Mouse (Mus musculus) embryonic facial prominence, embryonic 11.5 days (tissue): Measurements from ENCODE around the gene Gba. TPM values are rescaled to one million over a fixed set of nuclear protein-coding genes. Genes with fewer than 3 reads are reported as not detected.
"Not testable (repeated sequence)": the region's sequence is repeated elsewhere in the genome, so short reads cannot be mapped to it uniquely, and the experiment has no call there.

Source experiments
- ATAC-seq: fragments of 200-750 bp; cut with Nextera tagmentation; replicated peaks from 2 replicates; pipeline ENCODE4 v1.8.0; 2017; ENCODE audit warnings: low read depth; ENCODE audit not compliant: insufficient number of reproducible peaks, low FRiP score, low TSS enrichment
- DNase-seq: peaks from one replicate; pipeline ENCODE4 v3.0.0-alpha.2; 2015; ENCODE audit warnings: low spot score
- H3K27ac ChIP-seq: fragments of 300-500 bp; sonication (generic); replicated peaks from 2 replicates; pipeline ENCODE4 v1.5.1; 2014; ENCODE audit warnings: mild to moderate bottlenecking, low read depth, low read length, control low read depth
- H3K27me3 ChIP-seq: fragments of 300-500 bp; sonication (generic); 2 replicates; pipeline ENCODE4 v1.6.1; 2014; ENCODE audit warnings: mild to moderate bottlenecking, low read length, moderate library complexity, mixed read lengths; ENCODE audit not compliant: control insufficient read depth, insufficient read depth
- H3K36me3 ChIP-seq: fragments of 300-500 bp; sonication (generic); replicated peaks from 2 replicates; pipeline ENCODE4 v1.6.1; 2014; ENCODE audit warnings: low read depth, mild to moderate bottlenecking, low read length, moderate library complexity, mixed read lengths; ENCODE audit not compliant: control insufficient read depth, insufficient read depth
- H3K4me1 ChIP-seq: fragments of 300-500 bp; sonication (generic); 2 replicates; pipeline ENCODE4 v1.6.1; 2014; ENCODE audit warnings: low read length, mixed read lengths; ENCODE audit not compliant: control insufficient read depth, insufficient read depth
- H3K4me2 ChIP-seq: fragments of 300-500 bp; sonication (generic); 2 replicates; pipeline ENCODE4 v1.6.1; 2014; ENCODE audit warnings: low read depth, mild to moderate bottlenecking, control low read depth, low read length, moderate library complexity
- H3K4me3 ChIP-seq: fragments of 300-500 bp; sonication (generic); 2 replicates; pipeline ENCODE4 v1.5.1; 2014; ENCODE audit warnings: low read depth, low read length, control low read depth
- H3K9ac ChIP-seq: fragments of 300-500 bp; sonication (generic); replicated peaks from 2 replicates; pipeline ENCODE4 v1.6.1; 2014; ENCODE audit warnings: mild to moderate bottlenecking, control low read depth, low read length
- H3K9me3 ChIP-seq: fragments of 300-500 bp; sonication (generic); replicated peaks from 2 replicates; pipeline ENCODE4 v1.6.1; 2016; ENCODE audit warnings: mild to moderate bottlenecking, low read length, inconsistent platforms, mixed read lengths; ENCODE audit not compliant: control insufficient read depth
- WGBS: fragments of 180-500 bp; shearing (Covaris S2); extraction: QIAGEN DNeasy Blood & Tissue Kit; methylation state at CpG from one replicate; pipeline ENCODE4 v1.1.7; 2014; 5-methylcytosine and 5-hydroxymethylcytosine counted together
- polyA plus RNA-seq: library from polyadenylated mRNA; unstranded; fragments of >200 nt; fragmentation: Nextera tagmentation; extraction: Ambion mirVana; gene quantifications from 2 replicates; pipeline ENCODE4 v1.2.1, GENCODE M21; 2014

Gene Gba
- polyA plus RNA-seq, result 34.6 TPM in 2 replicates

DNA sequence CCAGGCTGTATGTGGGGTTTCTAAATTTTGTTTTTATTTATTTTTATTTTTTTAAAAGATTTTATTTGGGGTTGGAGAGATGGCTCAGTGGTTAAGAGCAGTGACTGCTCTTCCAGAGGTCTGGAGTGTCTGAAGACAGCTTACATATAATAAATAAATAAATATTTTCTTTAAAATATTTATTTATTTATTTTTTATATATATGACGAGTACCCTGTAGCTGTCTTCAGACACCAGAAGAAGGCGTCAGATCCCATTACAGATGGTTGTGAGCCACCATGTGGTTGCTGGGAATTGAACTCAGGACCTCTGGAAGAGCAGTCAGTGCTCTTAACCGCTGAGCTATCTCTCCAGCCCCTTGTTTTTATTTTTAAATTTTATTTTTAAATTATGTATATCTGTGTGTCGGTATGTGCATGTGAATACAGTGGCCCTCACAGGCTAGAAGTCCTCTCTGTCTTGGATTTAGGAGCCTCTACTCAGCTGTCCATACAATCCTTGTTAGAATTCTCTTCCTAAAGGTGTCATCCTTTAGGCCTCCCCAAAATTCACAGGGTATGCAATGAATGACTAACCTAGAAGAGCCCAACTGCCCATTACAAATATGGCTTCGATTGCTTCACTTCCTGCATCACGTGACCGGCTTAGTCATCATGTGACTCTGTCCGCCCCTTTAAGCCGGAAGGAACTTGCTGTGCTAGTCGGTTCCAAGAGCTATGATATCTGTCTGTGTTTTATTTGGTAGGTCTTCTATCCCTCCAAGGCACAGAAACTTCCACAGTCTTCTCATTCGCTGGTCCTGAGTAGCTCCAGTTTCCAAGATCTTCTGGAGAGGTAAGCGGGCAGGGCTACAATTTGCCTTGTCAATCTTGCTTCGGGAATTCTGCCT, at the start of gene Gba:
Gba (plus strand) TSS at position 676 of the 889 bp plus-strand sequence.
- 26% methylated on average over 13 of the region's 13 CpGs for WGBS
- no peaks in the 10 kb centered on the region for H3K4me1 ChIP-seq
- H3K9ac ChIP-seq, result peak within 1 kb of the TSS; percentile 42
- H3K36me3 ChIP-seq, result peaks cover 6% of the 10 kb centered on the region
- H3K27ac ChIP-seq, result no peak within 1 kb of the TSS
- no peaks in the 10 kb centered on the region for H3K27me3 ChIP-seq
- H3K4me2 ChIP-seq, result peak within 1 kb of the TSS; percentile 47
- no peaks in the 10 kb centered on the region for H3K9me3 ChIP-seq
- peak within 1 kb of the TSS; percentile 49 for H3K4me3 ChIP-seq
- peak; percentile 63 for ATAC-seq
- DNase-seq, result peak; percentile 98

- no peaks in the 10 kb centered on the region for H3K27me3 ChIP-seq
- DNase-seq (no peak), ATAC-seq (no peak)
- no peaks in the 10 kb centered on the region for H3K4me1 ChIP-seq
- H3K27ac ChIP-seq, result no peak overlapping the region
- WGBS, result 81% methylated on average over 8 of the region's 8 CpGs
- H3K9ac ChIP-seq, result no peak overlapping the region
- H3K4me3 ChIP-seq, result no peak overlapping the region
- H3K36me3 ChIP-seq, result no peaks in the 10 kb centered on the region
- H3K9me3 ChIP-seq, result no peaks in the 10 kb centered on the region
- no peak overlapping the region for H3K4me2 ChIP-seq
These were observed 45.8 kb upstream of the Gba start for GRCm38 (mm10) chr3:89156951-89157350.

DNA sequence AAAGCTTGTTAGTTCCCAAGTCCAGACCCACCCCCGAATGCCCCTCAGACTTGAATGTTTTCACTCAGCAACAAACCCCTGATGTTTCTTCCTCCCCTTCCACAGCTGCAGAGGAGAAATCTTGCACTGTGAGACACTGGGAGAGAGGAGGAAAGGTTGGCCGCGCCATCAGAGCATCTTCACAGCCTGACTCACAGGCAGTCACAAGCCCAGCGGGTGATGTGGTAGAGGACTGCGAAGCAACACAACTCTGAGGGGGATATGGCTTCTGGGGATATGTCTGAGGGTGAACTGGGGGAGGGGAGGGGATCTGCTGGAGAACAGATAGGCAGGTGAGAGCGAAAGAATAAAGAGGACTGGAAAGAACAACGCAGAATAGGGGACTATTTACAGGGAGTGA, 44.1 kb upstream of the Gba start:
- H3K4me2 ChIP-seq, result no peak overlapping the region
- H3K27ac ChIP-seq, result no peak overlapping the region
- H3K27me3 ChIP-seq, result no peaks in the 10 kb centered on the region
- no peak for ATAC-seq
- WGBS, result 19% methylated on average over 7 of the region's 7 CpGs
- no peaks in the 10 kb centered on the region for H3K4me1 ChIP-seq
- no peaks in the 10 kb centered on the region for H3K9me3 ChIP-seq
- H3K4me3 ChIP-seq, result no peak overlapping the region
- DNase-seq, result no peak
- no peak overlapping the region for H3K9ac ChIP-seq
- no peaks in the 10 kb centered on the region for H3K36me3 ChIP-seq

DNA sequence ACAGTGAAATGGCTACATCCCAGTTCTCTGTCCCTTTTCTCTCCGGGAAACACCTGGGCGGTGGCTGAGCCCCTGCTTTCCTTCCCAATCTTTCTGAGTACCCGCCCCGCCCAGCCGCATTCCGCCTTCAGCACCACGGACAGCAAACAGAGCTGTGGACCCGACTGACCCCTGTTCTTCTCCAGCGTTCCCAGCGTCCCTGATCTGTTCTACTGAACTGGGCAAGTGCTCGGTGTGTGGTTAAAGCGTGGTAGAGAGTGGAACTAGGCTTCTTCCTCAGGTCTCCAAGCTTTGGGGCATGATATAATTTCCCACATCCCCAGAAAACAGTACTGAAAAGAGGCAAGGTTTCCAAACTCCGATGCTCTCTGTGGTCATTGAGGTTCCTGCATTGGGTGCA, 43.5 kb upstream of the Gba start:
- no peak overlapping the region for H3K9ac ChIP-seq
- H3K36me3 ChIP-seq, result no peaks in the 10 kb centered on the region
- DNase-seq (peak; percentile 79), ATAC-seq (0 out of 2 replicates have a peak, but pooled peaks have one; percentile 16)
- H3K27me3 ChIP-seq, result no peaks in the 10 kb centered on the region
- peak overlapping the region; percentile 50 for H3K4me3 ChIP-seq
- no peaks in the 10 kb centered on the region for H3K9me3 ChIP-seq
- H3K4me2 ChIP-seq, result peak overlapping the region; percentile 94
- no peak overlapping the region for H3K27ac ChIP-seq
- 2% methylated on average over 13 of the region's 13 CpGs for WGBS
- H3K4me1 ChIP-seq, result no peaks in the 10 kb centered on the region

DNA sequence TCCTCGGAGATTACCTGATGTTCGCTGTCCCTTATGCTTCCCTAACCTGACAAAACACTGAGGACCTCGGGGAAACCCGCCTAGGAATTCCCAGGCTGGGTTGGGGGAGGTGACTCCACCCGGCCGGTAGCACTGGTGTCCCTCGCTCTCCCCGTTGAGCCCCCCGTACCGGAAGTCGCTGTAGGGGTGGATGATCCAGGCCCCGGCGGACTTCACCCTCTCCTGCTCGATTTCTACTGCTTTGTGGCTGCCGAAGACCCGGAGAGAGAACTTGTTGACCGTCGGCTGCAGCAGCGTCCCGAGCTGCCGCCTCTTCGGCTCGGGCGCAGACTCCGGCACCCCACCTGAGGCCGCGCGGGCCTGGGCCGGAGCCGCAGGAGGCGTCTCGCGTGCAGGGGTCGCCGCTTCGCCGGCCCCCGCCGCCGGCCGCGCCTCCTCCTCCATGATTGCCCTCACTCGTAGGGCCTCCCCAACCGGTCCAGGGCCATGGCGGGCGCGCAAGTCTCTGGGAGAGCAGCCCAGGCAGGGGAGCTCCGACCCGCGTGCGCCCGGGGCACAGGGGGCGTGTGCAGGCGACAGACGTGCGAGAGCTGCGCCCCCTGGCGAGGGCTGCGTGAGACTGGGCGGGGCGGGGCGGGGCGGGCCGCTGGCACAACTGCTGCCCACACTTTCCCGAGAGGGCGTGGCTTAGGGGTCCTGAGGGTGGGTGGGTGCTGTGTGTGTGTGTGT, 42.9 kb upstream of the Gba start, which contains the start of gene Hcn3:
Hcn3 (minus strand) TSS at position 581 of the 729 bp plus-strand sequence.
- H3K4me1 ChIP-seq, result no peaks in the 10 kb centered on the region
- no peak within 1 kb of the TSS for H3K27ac ChIP-seq
- no peaks in the 10 kb centered on the region for H3K36me3 ChIP-seq
- peak within 1 kb of the TSS; percentile 50 for H3K4me3 ChIP-seq
- H3K9me3 ChIP-seq, result no peaks in the 10 kb centered on the region
- H3K4me2 ChIP-seq, result peak within 1 kb of the TSS; percentile 94
- under 1% methylated on average over 44 of the region's 66 CpGs for WGBS
- peak; percentile 77 for ATAC-seq
- H3K9ac ChIP-seq, result peak within 1 kb of the TSS; percentile 55
- H3K27me3 ChIP-seq, result no peaks in the 10 kb centered on the region; the same call in 1 of the 2 replicates
- DNase-seq, result peak; percentile 83

DNA sequence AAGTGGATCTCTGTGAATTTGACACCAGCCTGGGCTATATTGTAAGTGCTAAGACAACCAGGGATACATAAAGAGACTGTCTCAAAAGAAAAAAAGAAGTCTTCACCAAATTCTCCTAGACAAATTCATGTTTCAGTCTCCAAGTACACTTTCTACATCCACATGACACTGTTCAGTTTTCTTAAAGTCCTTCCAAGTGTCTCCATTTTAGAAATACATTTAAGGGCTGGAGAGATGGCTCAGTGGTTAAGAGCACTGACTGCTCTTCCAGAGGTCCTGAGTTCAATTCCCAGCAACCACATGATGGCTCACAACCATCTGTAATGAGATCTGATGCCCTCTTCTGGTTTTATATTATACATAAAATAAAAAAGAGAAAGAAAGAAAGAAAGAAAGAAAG, 41.5 kb upstream of the Gba start:
- H3K27ac ChIP-seq, ATAC-seq, H3K4me2 ChIP-seq, H3K4me1 ChIP-seq, H3K9ac ChIP-seq, H3K4me3 ChIP-seq, H3K36me3 ChIP-seq, H3K27me3 ChIP-seq, H3K9me3 ChIP-seq, DNase-seq: not testable (repeated sequence)

DNA sequence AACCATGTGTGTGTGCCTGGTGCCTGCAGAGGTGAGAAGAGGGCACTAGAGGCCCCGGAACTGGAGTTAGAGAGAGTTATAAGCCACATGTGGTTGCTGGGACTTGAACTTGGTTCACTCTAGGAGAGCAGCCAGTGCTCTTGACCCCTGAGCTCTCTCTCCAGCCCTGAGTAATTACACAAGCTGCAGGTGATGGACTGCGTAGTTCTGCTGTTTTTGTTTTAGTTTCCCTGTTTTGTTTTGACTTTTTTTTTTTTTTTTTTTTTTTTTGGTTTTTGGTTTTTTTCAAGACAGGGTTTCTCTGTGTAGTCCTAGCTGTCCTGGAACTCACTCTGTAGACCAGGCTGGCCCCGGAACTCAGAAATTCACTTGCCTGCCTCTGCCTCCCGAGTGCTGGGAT, 40.9 kb upstream of the Gba start:
- H3K36me3 ChIP-seq, result no peaks in the 10 kb centered on the region
- H3K27ac ChIP-seq, result no peak overlapping the region
- ATAC-seq (no peak), DNase-seq (no peak)
- WGBS, result 80% methylated on average over 4 of the region's 4 CpGs
- no peak overlapping the region for H3K9ac ChIP-seq
- H3K4me1 ChIP-seq, result peaks cover 2% of the 10 kb centered on the region; the same call in 1 of the 2 replicates
- H3K27me3 ChIP-seq, result no peaks in the 10 kb centered on the region; the same call in 1 of the 2 replicates
- H3K9me3 ChIP-seq, result no peaks in the 10 kb centered on the region
- no peak overlapping the region for H3K4me3 ChIP-seq
- no peak overlapping the region for H3K4me2 ChIP-seq

GRCm38 (mm10) chr3:89163123-89163522, 39.6 kb upstream of the Gba start:
- DNase-seq (no peak), ATAC-seq (no peak)
- peaks cover 4% of the 10 kb centered on the region for H3K36me3 ChIP-seq
- 65% methylated on average over 1 of the region's 1 CpGs for WGBS
- H3K9ac ChIP-seq, result no peak overlapping the region
- H3K27me3 ChIP-seq, result no peaks in the 10 kb centered on the region; the same call in 1 of the 2 replicates
- H3K4me3 ChIP-seq, result no peak overlapping the region
- H3K9me3 ChIP-seq, result no peaks in the 10 kb centered on the region
- H3K4me2 ChIP-seq, result no peak overlapping the region
- no peak overlapping the region for H3K27ac ChIP-seq
- peaks cover 2% of the 10 kb centered on the region; the same call in 1 of the 2 replicates for H3K4me1 ChIP-seq
